26 mouse cellular contexts compared by ENCODE assay signal in the genomic region with DNA sequence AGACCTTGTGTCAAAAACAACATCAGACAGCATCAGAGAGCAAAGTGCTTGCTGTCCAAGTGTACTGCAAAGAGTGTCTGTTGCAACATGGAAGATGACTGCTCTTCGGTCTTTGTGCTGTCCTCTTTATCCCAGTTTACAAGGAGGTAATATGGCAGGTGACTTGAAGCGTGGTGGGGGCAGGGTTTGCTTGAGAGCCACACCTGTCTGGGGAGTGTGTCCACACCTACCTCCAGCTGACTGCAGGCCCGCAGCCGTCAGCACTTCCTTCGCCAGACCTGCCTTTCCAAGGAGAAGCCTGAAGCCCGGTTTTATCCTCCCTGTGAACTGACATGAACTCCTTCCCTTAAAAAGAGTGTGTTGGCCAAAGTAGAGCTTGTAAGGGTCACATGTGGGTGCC.
"Had no signal": no experiment of that assay in that cellular context is flagged by ENCODE, and none has a peak within 500 bp of the region (broad histone marks: within the 10 kb centered on the region; RNA-seq: fewer than 3 reads in every experiment).

No protein-coding gene starts in this region.

- H3K9ac ChIP-seq: heart, embryonic 13.5 days; heart, embryonic 15.5 days; hindbrain, embryonic 12.5 days; hindbrain, embryonic 14.5 days; limb, embryonic 13.5 days; limb, embryonic 15.5 days had no signal

- H3K27ac ChIP-seq: gastrocnemius, adult 2 months; heart, embryonic 10.5 days; heart, embryonic 13.5 days; heart, embryonic 15.5 days; hindbrain, embryonic 10.5 days; hindbrain, embryonic 12.5 days; hindbrain, embryonic 14.5 days; limb, embryonic 13.5 days; limb, embryonic 15.5 days had no signal

- H3K4me2 ChIP-seq: heart, embryonic 13.5 days; heart, embryonic 15.5 days; hindbrain, embryonic 12.5 days; hindbrain, embryonic 14.5 days; limb, embryonic 13.5 days; limb, embryonic 15.5 days had no signal

- H3K36me3 ChIP-seq: heart, embryonic 15.5 days; hindbrain, embryonic 12.5 days had no signal

- H3K4me1 ChIP-seq: hindbrain, embryonic 10.5 days; hindbrain, embryonic 12.5 days; limb, embryonic 13.5 days had no signal

- DNase-seq: gastrocnemius, adult 2 months; gastrocnemius, postnatal 10 days; gastrocnemius, postnatal 25 days; heart, adult 18-20 months; heart, postnatal 14 days; heart, postnatal 4 days; kidney, adult 11 months; kidney, adult 2 months; kidney, adult 9 months; kidney, postnatal 10 days; kidney, postnatal 25 days; kidney, postnatal 4 days; layer of hippocampus, adult 9-11 months; layer of hippocampus, postnatal 36 days; left cerebral cortex, postnatal 4 days had no signal

- ATAC-seq: forebrain, embryonic 16.5 days; hindbrain, embryonic 16.5 days; inflammation-experienced regulatory T-cells, adult 6 months had no signal

- H3K9me3 ChIP-seq: heart, embryonic 10.5 days; heart, embryonic 13.5 days; heart, embryonic 15.5 days; hindbrain, embryonic 10.5 days; hindbrain, embryonic 12.5 days; limb, embryonic 13.5 days; limb, embryonic 15.5 days had no signal

- H3K27me3 ChIP-seq: heart, embryonic 13.5 days; heart, embryonic 15.5 days; hindbrain, embryonic 12.5 days; limb, embryonic 13.5 days; limb, embryonic 15.5 days had no signal

- H3K4me3 ChIP-seq: gastrocnemius, adult 2 months; heart, embryonic 10.5 days; heart, embryonic 13.5 days; heart, embryonic 15.5 days; hindbrain, embryonic 10.5 days; hindbrain, embryonic 12.5 days; limb, embryonic 13.5 days; limb, embryonic 15.5 days had no signal
